Mouse (Mus musculus): Measurements from ENCODE around the gene R3hdm4. TPM values are rescaled to one million over a fixed set of nuclear protein-coding genes. Genes with fewer than 3 reads are reported as not detected.

The R3hdm4 gene
- polyA plus RNA-seq, 1 experiment from 2014 or later, result 92.8 TPM

- peak overlapping the region; percentile 29; the same call in 1 of the 2 replicates for H3K4me3 ChIP-seq
- H3K4me2 ChIP-seq, result peak overlapping the region; percentile 65
- H3K36me3 ChIP-seq, result no peaks in the 10 kb centered on the region
- H3K9ac ChIP-seq, result no peak overlapping the region
- H3K27me3 ChIP-seq (replicated peaks), result peaks cover 67% of the 10 kb centered on the region
- H3K27ac ChIP-seq (ENCODE audit: poor library complexity, severe bottlenecking), result no peak overlapping the region
- H3K9me3 ChIP-seq (replicated peaks), result no peaks in the 10 kb centered on the region
- 23% methylated on average over 26 of the region's 26 CpGs for WGBS
- no peak for ATAC-seq (ENCODE audit: insufficient number of reproducible peaks, low FRiP score)
- H3K4me1 ChIP-seq (replicated peaks), result peaks cover 46% of the 10 kb centered on the region
These were observed 735 bp downstream of the R3hdm4 start for GRCm38 (mm10) chr10:79920056-79920890.

GRCm38 (mm10) chr10:79919251-79919849 lies 1.7 kb downstream of the R3hdm4 start:
- peak overlapping the region; percentile 60 for H3K4me2 ChIP-seq
- 3% methylated on average over 21 of the region's 21 CpGs for WGBS
- H3K4me3 ChIP-seq, result peak overlapping the region; percentile 18
- peak overlapping the region; percentile 30; the same call in 1 of the 2 replicates for H3K9ac ChIP-seq
- H3K9me3 ChIP-seq (replicated peaks), result no peaks in the 10 kb centered on the region
- no peak overlapping the region for H3K27ac ChIP-seq (ENCODE audit: poor library complexity, severe bottlenecking)
- no peaks in the 10 kb centered on the region for H3K36me3 ChIP-seq
- H3K27me3 ChIP-seq (replicated peaks), result peaks cover 67% of the 10 kb centered on the region
- peaks cover 55% of the 10 kb centered on the region for H3K4me1 ChIP-seq (replicated peaks)
- no peak for ATAC-seq (ENCODE audit: insufficient number of reproducible peaks, low FRiP score)

DNA sequence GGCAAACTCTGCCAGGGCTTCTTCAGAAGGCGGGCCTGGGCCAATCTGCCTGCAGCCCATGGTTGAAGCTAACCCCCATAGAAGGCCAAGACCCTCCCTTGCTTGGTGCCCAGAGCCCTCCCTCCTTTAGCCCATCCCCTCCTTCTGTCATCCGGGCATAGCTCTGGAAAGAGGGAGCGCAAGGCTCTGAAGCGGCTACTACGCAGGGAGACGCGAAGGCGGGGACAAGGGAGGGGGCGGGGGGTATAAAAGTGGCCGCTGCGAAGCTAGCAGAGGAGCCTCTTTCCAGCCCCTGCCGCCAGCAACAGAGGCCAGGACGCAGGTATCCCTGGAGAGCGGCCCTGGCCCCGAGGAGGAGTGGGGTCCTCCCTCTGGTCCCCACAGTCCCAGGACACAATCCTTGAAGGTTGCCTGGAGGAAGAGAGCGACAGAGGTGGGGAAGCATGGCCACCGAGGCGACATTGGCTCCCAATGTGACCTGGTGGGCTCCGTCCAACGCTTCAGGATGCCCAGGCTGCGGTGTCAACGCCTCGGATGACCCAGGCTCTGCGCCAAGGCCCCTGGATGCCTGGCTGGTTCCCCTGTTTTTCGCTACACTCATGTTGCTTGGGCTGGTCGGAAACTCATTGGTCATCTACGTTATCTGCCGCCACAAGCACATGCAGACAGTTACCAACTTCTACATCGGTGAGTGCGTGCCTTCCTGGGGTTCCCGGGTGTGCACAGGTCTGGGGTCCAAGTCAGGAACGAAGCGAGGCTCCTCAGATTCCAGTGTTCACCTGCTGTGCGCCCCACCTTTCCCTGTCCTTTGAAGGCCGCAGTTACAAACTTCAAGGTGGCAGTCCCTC lies 2.6 kb downstream of the R3hdm4 start:
- no peak for ATAC-seq (ENCODE audit: insufficient number of reproducible peaks, low FRiP score)
- H3K4me2 ChIP-seq, result peak overlapping the region; percentile 60
- H3K27ac ChIP-seq (ENCODE audit: poor library complexity, severe bottlenecking), result no peak overlapping the region
- 9% methylated on average over 35 of the region's 35 CpGs for WGBS
- H3K27me3 ChIP-seq (replicated peaks), result peaks cover 63% of the 10 kb centered on the region
- 0 out of 2 replicates have a peak overlapping the region, but pooled peaks have one; percentile 17 for H3K9ac ChIP-seq
- peak overlapping the region; percentile 35 for H3K4me3 ChIP-seq
- no peaks in the 10 kb centered on the region for H3K36me3 ChIP-seq
- H3K4me1 ChIP-seq (replicated peaks), result peaks cover 61% of the 10 kb centered on the region
- no peaks in the 10 kb centered on the region for H3K9me3 ChIP-seq (replicated peaks)

DNA sequence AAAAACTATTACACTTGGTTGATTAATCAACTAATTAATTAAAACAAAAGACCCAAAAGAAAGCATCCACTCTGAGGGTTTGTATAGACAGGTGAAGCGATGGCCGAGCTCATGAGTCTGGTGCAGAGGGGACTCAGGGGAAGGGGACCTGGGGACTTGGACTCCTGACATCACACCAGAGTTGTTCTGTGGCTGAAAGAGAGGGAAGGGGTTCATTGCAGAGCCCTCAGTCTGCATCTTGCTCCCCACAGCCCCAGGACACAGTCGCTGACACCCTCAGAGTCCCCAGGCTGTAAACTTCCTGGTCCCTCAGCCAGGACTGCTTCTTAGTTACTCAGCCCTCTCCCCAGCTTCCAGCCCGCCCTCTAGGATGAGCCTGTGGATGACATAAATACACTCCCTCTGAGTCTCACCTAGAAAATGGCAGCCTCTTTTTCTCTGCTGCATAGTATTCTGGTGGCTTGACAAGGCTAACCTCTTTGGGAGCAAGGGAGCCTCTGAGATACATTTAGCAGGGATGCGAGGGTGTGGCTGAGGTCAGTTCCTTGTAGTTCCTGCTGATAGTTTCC lies 3.4 kb downstream of the R3hdm4 start:
- Histone ChIP-seq H3K4me1 (replicated peaks) (peaks cover 61% of the 10 kb centered on the region), H3K9me3 (replicated peaks) (no peaks in the 10 kb centered on the region), H3K27me3 (replicated peaks) (peaks cover 54% of the 10 kb centered on the region), H3K4me3 (peak overlapping the region; percentile 82; the same call in 1 of the 2 replicates), H3K27ac (ENCODE audit: poor library complexity, severe bottlenecking) (no peak overlapping the region), H3K4me2 (peak overlapping the region; percentile 97), H3K9ac (no peak overlapping the region), H3K36me3 (peaks cover 6% of the 10 kb centered on the region; the same call in 1 of the 2 replicates)
- ATAC-seq (ENCODE audit: insufficient number of reproducible peaks, low FRiP score), result no peak
- 64% methylated on average over 5 of the region's 5 CpGs for WGBS

- Histone ChIP-seq H3K4me1 (replicated peaks) (peaks cover 61% of the 10 kb centered on the region), H3K4me2 (peak within 1 kb of the TSS; percentile 97)
- 2% methylated on average over 42 of the region's 42 CpGs for WGBS
These were observed 4.0 kb downstream of the R3hdm4 start, which contains the start of gene Kiss1r for GRCm38 (mm10) chr10:79916808-79917531. Kiss1r (plus strand) TSS chr10:79916971.

DNA sequence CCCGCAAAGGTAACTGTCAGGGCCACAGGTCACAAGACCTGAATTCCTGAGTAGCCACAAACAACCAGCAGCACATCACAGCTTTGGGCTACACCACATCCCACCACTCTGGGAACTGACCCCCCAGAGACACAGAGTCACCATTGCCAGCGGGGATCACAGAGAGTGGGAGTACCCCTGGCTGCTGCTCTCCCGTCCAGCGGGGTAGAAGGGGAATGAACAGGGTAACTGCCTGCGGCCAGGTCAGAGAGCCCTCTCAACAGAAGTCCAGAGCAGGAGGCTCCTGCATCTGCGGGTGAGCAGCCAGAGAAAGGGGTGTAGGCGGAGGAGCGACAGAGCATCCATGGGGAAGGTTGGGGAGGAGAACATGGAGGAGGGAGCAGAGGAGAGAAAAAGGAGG lies 4.9 kb downstream of the R3hdm4 start:
- Histone ChIP-seq H3K4me1 (replicated peaks) (peaks cover 52% of the 10 kb centered on the region), H3K27me3 (replicated peaks) (peaks cover 39% of the 10 kb centered on the region), H3K27ac (ENCODE audit: poor library complexity, severe bottlenecking) (peak overlapping the region; percentile 65; the same call in 1 of the 2 replicates), H3K36me3 (peaks cover 21% of the 10 kb centered on the region), H3K9me3 (replicated peaks) (no peaks in the 10 kb centered on the region), H3K4me2 (peak overlapping the region; percentile 97), H3K4me3 (peak overlapping the region; percentile 82), H3K9ac (peak overlapping the region; percentile 98)
- ATAC-seq (ENCODE audit: insufficient number of reproducible peaks, low FRiP score), result no peak
- WGBS, result 9% methylated on average over 8 of the region's 8 CpGs

More at GRCm38 (mm10) chr10:79916808-79917531, 4.0 kb downstream of the R3hdm4 start, which contains the start of gene Kiss1r:
- no peaks in the 10 kb centered on the region for H3K9me3 ChIP-seq (replicated peaks)
- peak within 1 kb of the TSS; percentile 98 for H3K9ac ChIP-seq
- peaks cover 48% of the 10 kb centered on the region for H3K27me3 ChIP-seq (replicated peaks)
- peak; percentile 85 for ATAC-seq (ENCODE audit: insufficient number of reproducible peaks, low FRiP score)
- H3K36me3 ChIP-seq, result peaks cover 12% of the 10 kb centered on the region
- peak within 1 kb of the TSS; percentile 65 for H3K27ac ChIP-seq (ENCODE audit: poor library complexity, severe bottlenecking)
- H3K4me3 ChIP-seq, result peak within 1 kb of the TSS; percentile 82

DNA sequence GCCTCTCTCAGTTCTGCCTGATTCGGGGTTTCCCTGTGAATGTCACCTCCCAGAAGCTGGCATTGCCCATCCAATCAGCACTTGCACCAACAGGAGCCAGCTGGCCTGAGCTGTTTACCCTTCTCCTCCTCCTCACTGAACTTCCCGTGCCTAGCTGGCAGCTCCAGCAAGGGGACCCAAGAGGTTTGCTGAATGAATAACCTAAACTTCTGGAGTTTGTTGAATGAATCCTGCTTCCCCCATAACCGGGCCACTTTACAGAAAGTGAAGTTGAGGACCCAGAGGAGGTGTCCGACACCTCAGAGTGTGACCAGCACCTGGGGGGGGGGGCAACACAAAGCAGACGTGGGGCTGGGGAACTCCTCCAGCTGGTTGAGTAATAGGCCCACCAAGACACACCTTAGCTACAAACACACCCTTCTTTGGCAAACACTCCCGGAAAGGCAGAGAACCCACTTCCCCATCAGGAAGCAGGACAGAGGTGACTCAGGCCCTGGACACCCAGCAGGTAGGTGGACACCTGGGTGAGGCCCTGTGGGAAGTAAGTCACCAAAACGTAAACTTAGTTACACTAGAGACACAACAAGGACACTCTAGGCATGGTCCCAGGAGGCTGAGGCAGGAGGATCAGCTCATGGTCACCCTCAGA lies 5.9 kb downstream of the R3hdm4 start:
- Histone ChIP-seq H3K27me3 (replicated peaks) (peaks cover 29% of the 10 kb centered on the region), H3K4me3 (no peak overlapping the region), H3K4me1 (replicated peaks) (peaks cover 45% of the 10 kb centered on the region), H3K4me2 (peak overlapping the region; percentile 97), H3K36me3 (peaks cover 29% of the 10 kb centered on the region), H3K9ac (peak overlapping the region; percentile 30), H3K9me3 (replicated peaks) (no peaks in the 10 kb centered on the region), H3K27ac (ENCODE audit: poor library complexity, severe bottlenecking) (no peak overlapping the region)
- no peak for ATAC-seq (ENCODE audit: insufficient number of reproducible peaks, low FRiP score)
- WGBS, result 64% methylated on average over 7 of the region's 7 CpGs

DNA sequence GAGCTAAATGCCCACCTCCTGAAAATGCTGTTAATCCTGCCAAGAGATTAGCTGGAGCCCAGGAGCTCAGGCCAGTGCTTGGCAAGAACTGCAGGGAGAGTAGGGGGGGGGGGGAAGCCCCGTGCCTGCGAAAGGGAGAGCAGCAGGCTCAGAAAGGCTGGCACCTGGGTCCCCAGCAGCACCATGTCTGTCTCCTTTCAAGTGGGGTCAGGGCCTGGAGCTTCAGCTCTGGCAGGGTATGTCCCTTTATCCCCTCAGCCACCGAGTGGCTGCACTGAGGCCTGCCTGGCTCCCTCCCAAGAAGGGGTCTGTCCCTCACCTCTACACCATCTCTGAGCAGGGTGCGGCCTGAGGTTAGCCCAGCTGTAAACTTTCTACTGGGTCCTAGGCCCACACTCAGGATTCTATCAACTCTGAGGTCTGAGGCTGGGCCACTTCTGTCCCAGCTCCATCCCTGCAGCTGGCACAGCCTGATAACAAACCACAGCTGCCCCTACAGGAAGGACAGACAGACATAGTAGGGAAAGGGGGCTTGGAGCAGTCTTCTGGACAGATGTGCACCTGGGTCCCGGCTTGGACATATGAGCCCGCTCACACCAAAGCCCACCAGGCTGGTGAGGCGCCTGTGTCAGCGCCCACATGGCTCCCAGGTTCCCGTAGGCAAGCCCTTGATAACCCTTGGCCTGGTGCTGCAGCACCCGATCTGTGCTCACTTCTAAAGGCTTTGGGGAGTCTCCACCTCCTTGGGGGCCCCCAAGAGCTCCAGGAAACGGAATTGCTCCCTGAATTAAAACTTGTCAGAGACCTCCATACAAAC lies 6.7 kb downstream of the R3hdm4 start:
- peaks cover 29% of the 10 kb centered on the region for H3K36me3 ChIP-seq
- WGBS, result 70% methylated on average over 11 of the region's 11 CpGs
- no peak overlapping the region for H3K4me3 ChIP-seq
- H3K27ac ChIP-seq (ENCODE audit: poor library complexity, severe bottlenecking), result no peak overlapping the region
- H3K4me2 ChIP-seq, result no peak overlapping the region
- H3K9me3 ChIP-seq (replicated peaks), result no peaks in the 10 kb centered on the region
- H3K27me3 ChIP-seq (replicated peaks), result peaks cover 22% of the 10 kb centered on the region
- peak overlapping the region; percentile 30 for H3K9ac ChIP-seq
- H3K4me1 ChIP-seq (replicated peaks), result peaks cover 49% of the 10 kb centered on the region
- ATAC-seq (ENCODE audit: insufficient number of reproducible peaks, low FRiP score), result no peak

DNA sequence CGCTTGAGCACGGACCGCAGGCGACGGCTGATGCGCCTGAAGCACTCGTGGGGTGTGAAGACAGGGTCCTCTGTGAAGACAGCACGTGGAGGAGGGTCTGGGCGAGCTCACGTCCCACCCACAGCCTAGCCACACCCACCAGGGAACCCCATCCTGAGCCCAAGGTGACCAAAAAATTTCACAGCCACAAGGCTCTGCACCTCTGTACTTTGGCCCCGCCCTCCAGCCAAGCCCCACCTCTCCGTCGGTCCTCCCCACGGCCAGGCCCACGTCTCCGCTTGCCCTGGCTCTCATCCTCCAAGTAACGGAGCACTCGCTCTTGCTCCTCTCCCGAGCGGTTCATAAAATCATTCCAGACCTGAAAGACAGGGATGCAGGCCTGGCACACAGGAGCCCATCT lies 8.6 kb downstream of the R3hdm4 start:
- ATAC-seq (ENCODE audit: insufficient number of reproducible peaks, low FRiP score), result no peak
- Histone ChIP-seq H3K27ac (ENCODE audit: poor library complexity, severe bottlenecking) (no peak overlapping the region), H3K9ac (no peak overlapping the region), H3K27me3 (replicated peaks) (peaks cover 2% of the 10 kb centered on the region), H3K36me3 (peaks cover 29% of the 10 kb centered on the region), H3K9me3 (replicated peaks) (no peaks in the 10 kb centered on the region), H3K4me1 (replicated peaks) (peaks cover 36% of the 10 kb centered on the region), H3K4me3 (no peak overlapping the region), H3K4me2 (no peak overlapping the region)
- 64% methylated on average over 20 of the region's 20 CpGs for WGBS

Measured in heart, embryonic 12.5 days (tissue).